Mouse (Mus musculus) kidney, adult 2 months (tissue): Measurements from ENCODE around the gene Satb2. TPM values are rescaled to one million over a fixed set of nuclear protein-coding genes. Genes with fewer than 3 reads are reported as not detected.

Experiments
- DNase-seq: peaks from one replicate; pipeline ENCODE4 v3.0.0; 2021
- H3K27ac ChIP-seq: fragments of 200-500 bp; 2 replicates; pipeline ENCODE4 v1.5.1; 2012; ENCODE audit warnings: low read depth, low read length, control low read depth, inconsistent platforms; ENCODE audit not compliant: insufficient read depth
- H3K27me3 ChIP-seq: fragments of 200-500 bp; replicated peaks from 2 replicates; pipeline ENCODE4 v1.6.1; 2012; ENCODE audit warnings: mild to moderate bottlenecking, moderate library complexity, low read length, inconsistent platforms; ENCODE audit not compliant: control insufficient read depth, insufficient read depth
- H3K36me3 ChIP-seq: fragments of 200-500 bp; 2 replicates; pipeline ENCODE4 v1.6.1; 2012; ENCODE audit warnings: mild to moderate bottlenecking, moderate library complexity, low read length, inconsistent platforms; ENCODE audit not compliant: control insufficient read depth, insufficient read depth
- H3K4me1 ChIP-seq: fragments of 200-500 bp; 2 replicates; pipeline ENCODE4 v1.6.1; 2011; ENCODE audit warnings: low read length; ENCODE audit not compliant: control insufficient read depth, insufficient read depth
- H3K4me3 ChIP-seq: fragments of 200-500 bp; 2 replicates; pipeline ENCODE4 v1.5.1; 2011; ENCODE audit warnings: mild to moderate bottlenecking, low read depth, low read length, control low read depth; ENCODE audit not compliant: insufficient read depth
- CTCF ChIP-seq: fragments of 200-500 bp; conservative IDR thresholded peaks from 2 replicates; pipeline ENCODE4 v1.5.1; 2011; ENCODE audit warnings: low read depth, mild to moderate bottlenecking, control low read depth, low read length, moderate library complexity, mixed read lengths; ENCODE audit not compliant: insufficient read depth, insufficient read length
- POLR2A ChIP-seq: fragments of 200-500 bp; IDR thresholded peaks from one replicate; pipeline ENCODE4 v1.6.1; 2011; ENCODE audit warnings: low read depth, low read length, control low read depth
- WGBS: fragments of 180-500 bp; shearing (Covaris S2); methylation state at CpG from one replicate; pipeline ENCODE4 v1.1.7; 2018; 5-methylcytosine and 5-hydroxymethylcytosine counted together
- polyA plus RNA-seq: library from polyadenylated mRNA; depleted of rRNA; stranded (reverse); fragments of >200 nt; gene quantifications from 2 replicates; pipeline ENCODE4 v1.2.3, GENCODE M21; 2012

The Satb2 gene
- polyA plus RNA-seq, 1 experiment: 4.7 TPM

GRCm38 (mm10) chr1:56983771-56984482 lies 5.5 kb upstream of the Satb2 start:
- Histone ChIP-seq H3K4me1 (no peaks in the 10 kb centered on the region), H3K4me3 (no peak overlapping the region)
- WGBS: 16% methylated on average over 25 of the region's 25 CpGs

GRCm38 (mm10) chr1:56983100-56983590 lies 4.7 kb upstream of the Satb2 start:
- H3K27ac ChIP-seq: no peak overlapping the region
- peak; percentile 49 for DNase-seq
- no peaks in the 10 kb centered on the region for H3K36me3 ChIP-seq
- 14% methylated on average over 8 of the region's 8 CpGs for WGBS
- no peaks in the 10 kb centered on the region for H3K4me1 ChIP-seq
- TF ChIP-seq CTCF (no peak), POLR2A (no peak)
- no peak overlapping the region for H3K4me3 ChIP-seq
- no peaks in the 10 kb centered on the region for H3K27me3 ChIP-seq

More at GRCm38 (mm10) chr1:56983771-56984482, 5.5 kb upstream of the Satb2 start:
- DNase-seq: no peak
- TF ChIP-seq POLR2A: no peak
- no peak for TF ChIP-seq CTCF
- Histone ChIP-seq H3K27me3 (no peaks in the 10 kb centered on the region), H3K36me3 (no peaks in the 10 kb centered on the region), H3K27ac (no peak overlapping the region)

GRCm38 (mm10) chr1:56982631-56983030 lies 4.2 kb upstream of the Satb2 start:
- H3K4me3 ChIP-seq: no peak overlapping the region
- 20% methylated on average over 8 of the region's 8 CpGs for WGBS
- TF ChIP-seq POLR2A: no peak
- TF ChIP-seq CTCF: no peak
- H3K27me3 ChIP-seq: no peaks in the 10 kb centered on the region
- H3K4me1 ChIP-seq: no peaks in the 10 kb centered on the region
- no peaks in the 10 kb centered on the region for H3K36me3 ChIP-seq
- H3K27ac ChIP-seq: no peak overlapping the region
- DNase-seq: no peak

- DNase-seq: no peak
- no peak overlapping the region for H3K27ac ChIP-seq
- no peaks in the 10 kb centered on the region for H3K4me1 ChIP-seq
- H3K36me3 ChIP-seq: no peaks in the 10 kb centered on the region
- TF ChIP-seq CTCF (no peak), POLR2A (no peak)
- WGBS: 21% methylated on average over 11 of the region's 11 CpGs
- no peaks in the 10 kb centered on the region; the same call in 1 of the 2 replicates for H3K27me3 ChIP-seq
- H3K4me3 ChIP-seq: no peak overlapping the region
Measured at GRCm38 (mm10) chr1:56981947-56982555, 3.6 kb upstream of the Satb2 start.

- Histone ChIP-seq H3K27me3 (no peaks in the 10 kb centered on the region; the same call in 1 of the 2 replicates), H3K36me3 (no peaks in the 10 kb centered on the region), H3K27ac (no peak overlapping the region), H3K4me1 (no peaks in the 10 kb centered on the region), H3K4me3 (no peak overlapping the region)
- no peak for DNase-seq
- WGBS: 18% methylated on average over 1 of the region's 1 CpGs
- TF ChIP-seq POLR2A (no peak), CTCF (no peak)
Measured at GRCm38 (mm10) chr1:56981508-56981907, 3.1 kb upstream of the Satb2 start.

GRCm38 (mm10) chr1:56980631-56981275 lies 2.3 kb upstream of the Satb2 start:
- Histone ChIP-seq H3K27ac (no peak overlapping the region), H3K27me3 (peaks cover 1% of the 10 kb centered on the region; the same call in 1 of the 2 replicates), H3K36me3 (no peaks in the 10 kb centered on the region), H3K4me1 (no peaks in the 10 kb centered on the region), H3K4me3 (peak overlapping the region; percentile 14)
- 9% methylated on average over 27 of the region's 27 CpGs for WGBS
- DNase-seq: peak; percentile 12
- no peak for TF ChIP-seq POLR2A
- no peak for TF ChIP-seq CTCF
